Mouse (Mus musculus) neural tube, embryonic 13.5 days (tissue): ENCODE results near the gene Tenm4. TPM values are rescaled to one million over a fixed set of nuclear protein-coding genes. Genes with fewer than 3 reads are reported as not detected.

Source experiments
- ATAC-seq: fragments of 200-750 bp; cut with Nextera tagmentation; 2 replicates; pipeline ENCODE4 v1.8.0; 2017; ENCODE audit warnings: low read depth, mild to moderate bottlenecking, moderate TSS enrichment, moderate library complexity
- H3K27ac ChIP-seq: fragments of 300-500 bp; sonication (generic); replicated peaks from 2 replicates; pipeline ENCODE4 v1.5.1; 2015; ENCODE audit warnings: moderate library complexity, mild to moderate bottlenecking, inconsistent platforms
- H3K27me3 ChIP-seq: fragments of 300-500 bp; sonication (generic); 2 replicates; pipeline ENCODE4 v1.6.1; 2015; ENCODE audit warnings: mild to moderate bottlenecking, inconsistent platforms
- H3K36me3 ChIP-seq: fragments of 300-500 bp; sonication (generic); 2 replicates; pipeline ENCODE4 v1.6.1; 2015; ENCODE audit warnings: mild to moderate bottlenecking, inconsistent platforms
- H3K4me1 ChIP-seq: fragments of 300-500 bp; sonication (generic); replicated peaks from 2 replicates; pipeline ENCODE4 v1.6.1; 2015; ENCODE audit warnings: inconsistent platforms
- H3K4me2 ChIP-seq: fragments of 300-500 bp; sonication (generic); 2 replicates; pipeline ENCODE4 v1.6.1; 2015; ENCODE audit warnings: inconsistent platforms, mild to moderate bottlenecking, moderate library complexity
- H3K4me3 ChIP-seq: fragments of 300-500 bp; sonication (generic); 2 replicates; pipeline ENCODE4 v1.5.1; 2015; ENCODE audit warnings: mild to moderate bottlenecking, inconsistent platforms
- H3K9ac ChIP-seq: fragments of 300-500 bp; sonication (generic); 2 replicates; pipeline ENCODE4 v1.6.1; 2015; ENCODE audit warnings: moderate library complexity, mild to moderate bottlenecking, inconsistent platforms
- H3K9me3 ChIP-seq: fragments of 300-500 bp; sonication (generic); 2 replicates; pipeline ENCODE4 v1.6.1; 2016; ENCODE audit warnings: inconsistent platforms
- WGBS: fragments of 180-500 bp; shearing (Covaris S2); methylation state at CpG from one replicate; pipeline ENCODE4 v1.1.7; 2015; 5-methylcytosine and 5-hydroxymethylcytosine counted together
- polyA plus RNA-seq: library from polyadenylated mRNA; unstranded; fragments of >200 nt; fragmentation: Nextera tagmentation; extraction: Ambion mirVana; gene quantifications from 2 replicates; pipeline ENCODE4 v1.2.1, GENCODE M21; 2015

Gene Tenm4
- polyA plus RNA-seq, 1 experiment from 2014 or later, result 36.8 TPM

- no peaks in the 10 kb centered on the region for H3K9me3 ChIP-seq
- H3K36me3 ChIP-seq, result no peaks in the 10 kb centered on the region
- no peaks in the 10 kb centered on the region for H3K27me3 ChIP-seq
- WGBS, result 91% methylated on average over 1 of the region's 1 CpGs
- no peak overlapping the region for H3K4me2 ChIP-seq
- no peak for ATAC-seq
- no peak overlapping the region for H3K9ac ChIP-seq
- no peak overlapping the region for H3K4me3 ChIP-seq
- H3K4me1 ChIP-seq, result no peaks in the 10 kb centered on the region
- no peak overlapping the region for H3K27ac ChIP-seq
Observed at GRCm38 (mm10) chr7:96222569-96222968, 51.5 kb downstream of the Tenm4 start.

DNA sequence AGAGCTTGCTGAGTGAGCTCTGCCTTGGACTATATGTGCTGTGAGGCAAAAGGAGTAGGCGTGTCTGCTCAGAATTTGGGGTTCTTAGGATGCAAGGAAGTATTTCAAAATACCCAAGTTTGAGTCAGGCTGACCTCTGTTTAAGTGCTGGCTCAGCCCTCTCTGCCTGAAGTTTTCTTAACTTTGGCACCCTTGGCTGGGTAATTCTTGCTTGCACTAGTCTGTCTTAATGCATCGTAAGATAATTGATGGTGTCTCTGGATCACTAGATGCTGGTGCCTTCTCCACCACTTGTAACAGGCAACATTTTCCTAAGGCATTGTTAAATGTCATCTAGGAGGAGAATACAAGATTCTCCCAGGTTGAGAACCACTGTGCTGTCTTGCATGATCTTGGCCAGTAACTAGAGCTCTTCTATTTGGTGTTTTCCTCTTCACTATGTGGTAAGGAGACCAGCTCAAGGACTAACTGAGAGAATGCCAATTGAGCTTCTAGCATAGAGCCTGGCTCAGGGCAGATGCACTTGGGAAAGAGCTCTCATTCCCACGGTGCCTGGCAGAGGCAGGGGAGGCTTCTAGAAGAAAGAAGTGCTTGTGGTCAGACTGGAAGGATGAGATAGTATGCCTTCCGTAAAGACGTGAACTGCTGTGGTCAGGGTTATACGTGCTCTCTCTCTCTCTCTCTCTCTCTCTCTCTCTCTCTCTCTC is 57.7 kb downstream of the Tenm4 start:
- H3K4me2 ChIP-seq, result no peak overlapping the region
- ATAC-seq, result no peak
- no peak overlapping the region for H3K4me3 ChIP-seq
- H3K9me3 ChIP-seq, result no peaks in the 10 kb centered on the region
- 84% methylated on average over 6 of the region's 6 CpGs for WGBS
- H3K27me3 ChIP-seq, result no peaks in the 10 kb centered on the region
- no peak overlapping the region for H3K27ac ChIP-seq
- H3K36me3 ChIP-seq, result no peaks in the 10 kb centered on the region
- H3K4me1 ChIP-seq, result peaks cover 21% of the 10 kb centered on the region
- no peak overlapping the region for H3K9ac ChIP-seq

DNA sequence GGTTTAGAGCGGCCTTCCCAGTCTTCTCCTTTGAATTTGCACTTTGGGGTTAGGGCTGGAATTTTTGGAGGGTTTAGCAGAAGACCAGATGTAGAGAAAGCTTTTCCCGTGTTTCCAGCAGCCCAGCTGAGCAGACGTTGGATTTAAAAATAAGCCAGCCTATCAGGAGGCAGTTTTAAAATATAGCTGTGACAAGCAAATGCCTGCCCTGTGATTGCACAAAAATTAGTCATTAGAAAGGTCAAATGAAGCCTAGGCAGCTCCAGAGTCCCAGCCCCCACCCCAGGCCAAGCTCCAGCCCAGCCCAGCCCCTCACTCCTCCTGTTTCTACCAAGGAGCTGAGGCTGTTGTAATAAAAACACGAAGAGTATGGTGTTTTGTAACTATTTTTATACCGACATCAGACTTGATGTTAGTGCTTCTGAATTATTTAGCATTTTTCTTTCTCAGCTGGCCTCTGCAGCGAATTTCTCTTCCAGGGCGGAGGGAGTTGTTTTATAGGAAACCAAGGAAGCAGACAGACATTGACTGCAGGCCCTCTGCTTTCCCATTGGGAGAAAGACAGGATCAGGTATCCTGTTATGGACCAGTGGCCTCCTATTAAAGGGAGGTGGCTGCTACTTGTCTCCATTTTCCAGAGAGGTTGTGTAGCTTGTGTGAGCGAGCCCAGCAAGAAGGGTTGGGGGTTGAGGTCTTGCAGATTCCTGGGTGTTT is 59.1 kb downstream of the Tenm4 start:
- H3K27ac ChIP-seq, result peak overlapping the region; percentile 68
- WGBS, result 65% methylated on average over 8 of the region's 8 CpGs
- H3K9me3 ChIP-seq, result no peaks in the 10 kb centered on the region
- no peak overlapping the region for H3K4me2 ChIP-seq
- H3K4me1 ChIP-seq, result peaks cover 21% of the 10 kb centered on the region
- no peaks in the 10 kb centered on the region for H3K27me3 ChIP-seq
- H3K9ac ChIP-seq, result 0 out of 2 replicates have a peak overlapping the region, but pooled peaks have one; percentile 38
- no peak; the same call in 1 of the 2 replicates for ATAC-seq
- H3K4me3 ChIP-seq, result no peak overlapping the region
- H3K36me3 ChIP-seq, result no peaks in the 10 kb centered on the region

- Histone ChIP-seq H3K4me2 (no peak overlapping the region), H3K4me1 (peaks cover 21% of the 10 kb centered on the region), H3K9ac (0 out of 2 replicates have a peak overlapping the region, but pooled peaks have one; percentile 38), H3K4me3 (no peak overlapping the region), H3K36me3 (no peaks in the 10 kb centered on the region), H3K27me3 (no peaks in the 10 kb centered on the region), H3K27ac (peak overlapping the region; percentile 66), H3K9me3 (no peaks in the 10 kb centered on the region)
- 49% methylated on average over 9 of the region's 9 CpGs for WGBS
- ATAC-seq, result peak; percentile 37; the same call in 1 of the 2 replicates
Observed at GRCm38 (mm10) chr7:96230720-96231241, 59.7 kb downstream of the Tenm4 start.

DNA sequence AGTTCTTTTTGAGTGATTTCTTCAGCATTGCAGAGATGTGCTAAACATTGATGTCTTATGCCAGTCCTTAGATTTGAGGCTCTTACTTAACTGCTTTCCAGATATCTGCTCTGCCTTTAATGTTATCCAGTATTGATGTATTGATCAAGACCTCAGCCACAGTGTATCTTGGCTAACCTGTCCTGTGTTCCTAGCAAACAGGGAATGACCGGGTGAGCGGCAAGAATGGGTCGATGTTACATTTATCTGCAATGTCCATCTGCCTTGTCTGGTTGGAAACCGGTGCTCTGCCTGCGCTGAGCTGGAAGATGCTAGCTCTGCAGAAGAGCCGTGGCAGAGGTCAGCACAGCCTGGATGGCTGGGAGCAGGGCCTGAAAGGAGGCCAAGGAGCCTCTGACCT is 64.8 kb downstream of the Tenm4 start:
- no peaks in the 10 kb centered on the region for H3K36me3 ChIP-seq
- no peak overlapping the region for H3K4me2 ChIP-seq
- ATAC-seq, result no peak
- H3K4me1 ChIP-seq, result peaks cover 9% of the 10 kb centered on the region
- no peaks in the 10 kb centered on the region for H3K27me3 ChIP-seq
- H3K9ac ChIP-seq, result no peak overlapping the region
- no peak overlapping the region for H3K27ac ChIP-seq
- 87% methylated on average over 6 of the region's 6 CpGs for WGBS
- H3K4me3 ChIP-seq, result no peak overlapping the region
- H3K9me3 ChIP-seq, result no peaks in the 10 kb centered on the region

DNA sequence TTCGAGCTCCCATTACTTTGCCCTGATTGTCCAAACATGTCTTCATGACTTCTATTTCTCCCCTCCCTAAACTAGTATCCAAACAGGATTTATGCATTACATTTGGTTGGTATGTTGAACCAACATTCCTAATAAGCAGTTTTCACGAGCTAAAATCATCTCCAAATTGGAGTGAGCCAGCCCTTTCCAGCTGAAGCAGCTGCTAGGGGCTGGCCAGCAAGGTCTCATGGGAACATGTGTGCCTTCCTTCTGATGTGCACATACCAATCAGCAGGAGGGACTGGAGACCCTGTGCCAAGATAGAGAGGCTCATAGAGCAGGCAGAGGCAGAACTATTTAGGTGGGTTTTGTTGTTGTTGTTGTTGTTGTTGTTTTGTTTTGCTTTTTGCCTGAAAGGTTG is 69.6 kb downstream of the Tenm4 start:
- H3K4me2 ChIP-seq, result no peak overlapping the region
- no peak overlapping the region for H3K9ac ChIP-seq
- H3K4me1 ChIP-seq, result peaks cover 7% of the 10 kb centered on the region
- no peak for ATAC-seq
- WGBS, result 61% methylated on average over 2 of the region's 2 CpGs
- no peak overlapping the region for H3K4me3 ChIP-seq
- no peaks in the 10 kb centered on the region for H3K9me3 ChIP-seq
- no peaks in the 10 kb centered on the region for H3K27me3 ChIP-seq
- no peak overlapping the region for H3K27ac ChIP-seq
- H3K36me3 ChIP-seq, result no peaks in the 10 kb centered on the region

GRCm38 (mm10) chr7:96242328-96243185 is 71.5 kb downstream of the Tenm4 start:
- Histone ChIP-seq H3K36me3 (no peaks in the 10 kb centered on the region), H3K4me1 (peaks cover 7% of the 10 kb centered on the region), H3K27me3 (no peaks in the 10 kb centered on the region), H3K4me3 (no peak overlapping the region), H3K27ac (no peak overlapping the region), H3K9ac (no peak overlapping the region), H3K4me2 (no peak overlapping the region), H3K9me3 (no peaks in the 10 kb centered on the region)
- no peak for ATAC-seq
- 78% methylated on average over 4 of the region's 4 CpGs for WGBS

DNA sequence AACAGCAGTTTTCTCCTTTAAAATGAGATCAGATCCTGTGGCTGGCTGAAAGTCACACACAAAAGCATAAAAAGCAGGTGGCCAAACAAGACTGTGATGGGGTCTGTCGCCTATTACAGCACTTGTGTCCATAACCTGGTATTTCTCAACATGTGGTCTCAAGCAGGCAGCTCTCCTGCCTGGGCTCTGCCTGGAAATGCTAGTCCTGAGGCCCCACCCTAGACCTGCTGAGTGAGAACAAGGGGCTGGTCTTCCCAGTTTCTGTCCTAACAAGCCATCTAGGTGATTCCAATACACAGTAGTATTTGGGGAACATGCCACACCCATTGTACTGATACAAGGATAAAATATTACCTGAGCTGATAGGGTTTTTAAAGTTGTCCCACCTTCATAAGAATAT is 73.8 kb downstream of the Tenm4 start:
- Histone ChIP-seq H3K9ac (no peak overlapping the region), H3K4me1 (peaks cover 7% of the 10 kb centered on the region), H3K27me3 (no peaks in the 10 kb centered on the region), H3K27ac (no peak overlapping the region), H3K36me3 (peaks cover 5% of the 10 kb centered on the region; the same call in 1 of the 2 replicates), H3K4me3 (no peak overlapping the region), H3K9me3 (no peaks in the 10 kb centered on the region), H3K4me2 (no peak overlapping the region)
- WGBS, result 84% methylated on average over 1 of the region's 1 CpGs
- no peak for ATAC-seq

DNA sequence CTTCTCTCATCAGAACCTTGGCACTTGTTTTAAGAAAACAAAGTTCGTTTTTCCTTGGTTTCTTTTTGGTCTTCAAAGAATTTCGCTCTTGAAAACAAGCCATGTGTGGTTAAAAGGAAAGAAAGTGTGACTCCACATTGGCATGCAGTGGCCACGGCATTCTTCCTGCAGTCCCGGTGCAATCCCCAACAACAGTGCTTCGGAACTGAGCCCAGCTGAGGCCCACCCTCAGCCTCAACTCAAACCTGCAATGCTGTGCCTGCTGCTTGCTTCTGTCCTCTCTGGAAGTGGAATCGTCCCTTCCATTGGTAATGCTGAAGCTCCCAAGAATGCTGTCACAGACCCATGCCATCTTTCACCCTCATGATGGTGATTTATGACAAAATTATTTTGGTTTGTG is 88.6 kb downstream of the Tenm4 start:
- H3K27ac ChIP-seq, result no peak overlapping the region
- no peaks in the 10 kb centered on the region for H3K27me3 ChIP-seq
- no peak overlapping the region for H3K4me2 ChIP-seq
- ATAC-seq, result no peak
- H3K9me3 ChIP-seq, result no peaks in the 10 kb centered on the region
- no peak overlapping the region for H3K4me3 ChIP-seq
- no peaks in the 10 kb centered on the region for H3K36me3 ChIP-seq
- 82% methylated on average over 6 of the region's 6 CpGs for WGBS
- no peak overlapping the region for H3K9ac ChIP-seq
- peaks cover 6% of the 10 kb centered on the region; the same call in 1 of the 2 replicates for H3K4me1 ChIP-seq

DNA sequence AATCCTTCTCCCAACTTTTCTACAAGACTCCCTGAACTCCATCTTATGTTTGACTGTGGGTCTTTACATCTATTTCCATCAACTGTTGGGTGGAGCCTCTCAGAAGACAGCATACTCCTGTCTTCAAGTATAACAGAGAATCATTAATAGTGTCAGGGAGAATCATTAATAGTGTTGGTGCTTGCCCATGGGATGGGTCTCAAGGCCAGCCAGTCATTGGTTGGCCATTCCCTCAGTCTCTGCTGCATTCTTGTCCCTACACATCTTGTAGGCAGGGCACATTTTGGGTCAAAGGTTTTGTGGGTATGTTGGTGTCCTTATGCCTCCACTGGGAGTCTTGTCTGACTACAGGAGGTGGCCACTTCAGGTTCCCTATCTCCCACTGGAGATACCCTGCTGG is 91.1 kb downstream of the Tenm4 start:
- Histone ChIP-seq H3K4me3 (no peak overlapping the region), H3K9ac (no peak overlapping the region), H3K4me1 (peaks cover 9% of the 10 kb centered on the region; the same call in 1 of the 2 replicates), H3K9me3 (no peaks in the 10 kb centered on the region), H3K27me3 (no peaks in the 10 kb centered on the region), H3K36me3 (no peaks in the 10 kb centered on the region), H3K4me2 (no peak overlapping the region), H3K27ac (no peak overlapping the region)
- no peak for ATAC-seq

- no peak overlapping the region for H3K27ac ChIP-seq
- H3K4me3 ChIP-seq, result no peak overlapping the region
- 84% methylated on average over 1 of the region's 1 CpGs for WGBS
- no peak for ATAC-seq
- H3K4me1 ChIP-seq, result peaks cover 5% of the 10 kb centered on the region; the same call in 1 of the 2 replicates
- H3K4me2 ChIP-seq, result no peak overlapping the region
- H3K36me3 ChIP-seq, result no peaks in the 10 kb centered on the region
- no peaks in the 10 kb centered on the region for H3K27me3 ChIP-seq
- no peak overlapping the region for H3K9ac ChIP-seq
- H3K9me3 ChIP-seq, result no peaks in the 10 kb centered on the region
Observed at GRCm38 (mm10) chr7:96265941-96266340, 94.9 kb downstream of the Tenm4 start.

DNA sequence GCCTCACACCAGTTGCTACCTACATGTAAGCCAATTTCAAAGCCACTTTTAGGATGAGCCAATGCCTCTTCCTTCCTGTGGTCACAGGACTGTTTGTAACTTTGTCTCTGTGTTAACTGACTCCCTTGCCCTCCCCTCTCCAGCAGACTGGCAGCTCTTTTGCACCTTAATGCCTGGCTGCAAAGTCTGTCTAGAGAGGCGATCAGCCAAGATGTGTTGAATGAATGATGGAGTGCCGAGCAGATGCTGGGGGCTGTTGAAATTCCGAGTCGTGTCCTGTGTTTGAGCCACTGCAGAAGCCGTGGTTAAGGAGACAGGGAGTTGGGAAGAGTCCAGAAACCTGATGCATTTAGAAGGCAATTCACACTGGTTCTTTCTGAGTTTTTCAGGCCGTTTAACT is 96.2 kb downstream of the Tenm4 start:
- no peaks in the 10 kb centered on the region for H3K36me3 ChIP-seq
- no peak overlapping the region for H3K4me2 ChIP-seq
- 0 out of 2 replicates have a peak, but pooled peaks cover 3% of the 10 kb centered on the region for H3K4me1 ChIP-seq
- no peaks in the 10 kb centered on the region for H3K27me3 ChIP-seq
- WGBS, result 56% methylated on average over 6 of the region's 6 CpGs
- no peak overlapping the region for H3K9ac ChIP-seq
- H3K9me3 ChIP-seq, result no peaks in the 10 kb centered on the region
- H3K27ac ChIP-seq, result no peak overlapping the region
- H3K4me3 ChIP-seq, result no peak overlapping the region
- ATAC-seq, result peak; percentile 43; the same call in 1 of the 2 replicates
